Mouse (Mus musculus): ENCODE measurements around the gene Hipk2. TPM values are rescaled to one million over a fixed set of nuclear protein-coding genes. Genes with fewer than 3 reads are reported as not detected.

The Hipk2 gene
- polyA plus RNA-seq, 1 experiment from 2014 or later: 32.8 TPM

DNA sequence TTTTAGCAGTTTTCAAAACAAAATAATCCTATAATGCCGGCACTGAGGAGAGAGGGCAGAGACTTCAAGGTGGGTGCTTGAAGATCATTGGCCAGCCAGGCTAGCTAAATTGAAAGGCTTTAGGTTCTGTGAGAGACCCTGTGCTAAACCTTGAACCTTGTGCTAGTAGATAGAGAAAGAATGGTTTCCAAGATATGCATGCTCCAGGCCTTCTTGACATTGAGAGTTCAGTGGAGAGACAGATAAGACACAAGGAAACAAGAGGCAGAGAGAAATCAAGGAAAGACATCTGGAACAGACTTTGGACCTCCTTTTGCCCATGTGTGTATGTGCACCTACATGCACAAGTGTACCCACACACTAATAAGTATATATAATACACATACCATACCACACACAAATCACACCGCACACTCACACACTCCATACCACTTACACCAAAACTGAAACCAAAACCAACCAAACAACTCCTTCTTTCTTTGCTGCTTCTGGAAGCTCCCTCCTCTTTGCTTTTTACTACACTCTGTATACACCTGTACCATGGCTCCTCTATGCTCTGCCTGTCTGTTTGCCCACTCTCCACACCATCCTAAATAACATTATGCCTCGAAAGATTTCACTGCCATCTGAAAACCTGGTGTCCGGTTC is 24.6 kb upstream of the Hipk2 start:
- Histone ChIP-seq H3K9ac (no peak overlapping the region), H3K9me3 (no peaks in the 10 kb centered on the region), H3K4me2 (no peak overlapping the region), H3K27ac (replicated peaks) (no peak overlapping the region), H3K4me1 (replicated peaks) (peaks cover 10% of the 10 kb centered on the region), H3K4me3 (no peak overlapping the region), H3K36me3 (no peaks in the 10 kb centered on the region), H3K27me3 (no peaks in the 10 kb centered on the region)
- 91% methylated on average over 4 of the region's 4 CpGs for WGBS
- ATAC-seq (ENCODE audit: low read depth): no peak

GRCm38 (mm10) chr6:38900073-38900472 is 24.1 kb upstream of the Hipk2 start:
- Histone ChIP-seq H3K9ac (no peak overlapping the region), H3K36me3 (no peaks in the 10 kb centered on the region), H3K4me1 (replicated peaks) (peaks cover 10% of the 10 kb centered on the region), H3K4me3 (no peak overlapping the region), H3K27ac (replicated peaks) (no peak overlapping the region), H3K9me3 (no peaks in the 10 kb centered on the region), H3K27me3 (no peaks in the 10 kb centered on the region), H3K4me2 (no peak overlapping the region)
- 92% methylated on average over 4 of the region's 4 CpGs for WGBS
- no peak for ATAC-seq (ENCODE audit: low read depth)

DNA sequence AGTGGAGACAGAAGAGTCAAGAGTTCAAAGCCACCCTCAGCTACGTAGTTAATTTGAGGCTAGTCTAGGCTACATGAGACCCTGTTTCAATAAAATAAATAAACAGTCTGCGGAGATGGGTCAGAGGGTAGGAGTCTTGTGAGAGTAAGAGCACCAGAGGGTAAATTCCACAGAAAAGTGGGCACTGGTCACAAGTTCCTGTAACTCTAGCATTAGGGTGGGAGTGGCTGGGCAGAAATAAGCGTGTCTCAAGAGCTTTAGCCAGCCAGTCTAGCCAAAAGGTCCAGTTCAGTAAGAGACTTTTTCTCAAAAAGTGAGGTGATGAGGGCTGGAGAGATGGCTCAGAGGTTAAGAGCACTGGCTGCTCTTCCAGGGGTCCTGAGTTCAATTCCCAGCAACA is 17.6 kb upstream of the Hipk2 start:
- 89% methylated on average over 3 of the region's 3 CpGs for WGBS
- Histone ChIP-seq H3K9me3 (no peaks in the 10 kb centered on the region), H3K4me3 (no peak overlapping the region), H3K27me3 (no peaks in the 10 kb centered on the region), H3K27ac (replicated peaks) (no peak overlapping the region), H3K36me3 (no peaks in the 10 kb centered on the region), H3K4me1 (replicated peaks) (peaks cover 10% of the 10 kb centered on the region), H3K4me2 (no peak overlapping the region), H3K9ac (no peak overlapping the region)
- ATAC-seq (ENCODE audit: low read depth): no peak

DNA sequence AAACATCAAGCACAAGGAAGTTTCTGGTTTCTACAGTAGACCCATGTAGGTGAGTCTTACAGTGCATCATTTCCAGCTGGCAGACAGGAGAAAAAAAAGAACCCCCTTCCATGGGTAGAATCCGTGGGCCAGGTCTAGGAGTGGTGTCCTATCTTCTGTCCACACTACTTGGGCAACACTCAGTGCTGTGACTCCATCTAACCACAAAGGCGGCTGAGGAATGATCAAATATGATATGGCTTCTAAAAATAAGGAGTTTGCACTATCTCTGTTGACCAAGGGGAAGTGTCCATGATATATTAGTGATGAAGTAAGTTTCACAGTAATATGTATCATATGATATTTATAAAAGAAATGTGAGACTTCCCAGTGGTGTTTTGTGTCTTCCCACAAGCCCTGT is 16.1 kb upstream of the Hipk2 start:
- WGBS: 75% methylated on average over 2 of the region's 2 CpGs
- Histone ChIP-seq H3K9ac (no peak overlapping the region), H3K27ac (replicated peaks) (no peak overlapping the region), H3K36me3 (no peaks in the 10 kb centered on the region), H3K9me3 (no peaks in the 10 kb centered on the region), H3K4me1 (replicated peaks) (peaks cover 4% of the 10 kb centered on the region), H3K27me3 (no peaks in the 10 kb centered on the region), H3K4me3 (no peak overlapping the region), H3K4me2 (no peak overlapping the region)
- no peak for ATAC-seq (ENCODE audit: low read depth)

DNA sequence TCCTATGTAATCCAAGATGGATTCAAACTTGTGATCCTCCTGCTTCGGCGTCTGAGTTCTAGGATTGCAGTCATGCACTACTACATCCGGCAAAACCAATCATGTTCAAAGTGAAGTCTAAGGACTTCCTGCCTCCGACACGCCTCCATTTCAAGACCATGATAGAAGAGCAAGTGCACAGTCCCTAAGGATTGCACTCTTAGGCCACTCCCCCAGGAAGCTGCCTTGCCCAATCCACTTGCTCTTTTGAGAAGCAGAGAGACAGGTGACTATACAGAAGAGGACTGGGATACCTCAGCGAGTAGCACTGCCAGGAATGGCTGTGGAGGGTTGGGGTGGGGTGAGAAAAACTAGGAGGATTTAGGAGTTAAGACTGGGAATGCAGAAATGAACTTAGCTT is 13.2 kb upstream of the Hipk2 start:
- ATAC-seq (ENCODE audit: low read depth): no peak

GRCm38 (mm10) chr6:38887436-38887835 is 11.5 kb upstream of the Hipk2 start:
- Histone ChIP-seq H3K9me3 (no peaks in the 10 kb centered on the region), H3K4me1 (replicated peaks) (no peaks in the 10 kb centered on the region), H3K27me3 (0 out of 2 replicates have a peak, but pooled peaks cover 3% of the 10 kb centered on the region), H3K27ac (replicated peaks) (no peak overlapping the region), H3K36me3 (no peaks in the 10 kb centered on the region), H3K4me3 (no peak overlapping the region), H3K9ac (no peak overlapping the region), H3K4me2 (no peak overlapping the region)
- WGBS: 87% methylated on average over 4 of the region's 4 CpGs
- no peak for ATAC-seq (ENCODE audit: low read depth)

More for the DNA sequence above, 13.2 kb upstream of the Hipk2 start:
- H3K27me3 ChIP-seq: no peaks in the 10 kb centered on the region
- no peak overlapping the region for H3K27ac ChIP-seq (replicated peaks)
- no peak overlapping the region for H3K4me2 ChIP-seq
- no peak overlapping the region for H3K9ac ChIP-seq
- H3K9me3 ChIP-seq: no peaks in the 10 kb centered on the region
- no peaks in the 10 kb centered on the region for H3K36me3 ChIP-seq
- WGBS: 80% methylated on average over 6 of the region's 6 CpGs
- no peak overlapping the region for H3K4me3 ChIP-seq
- no peaks in the 10 kb centered on the region for H3K4me1 ChIP-seq (replicated peaks)

- Histone ChIP-seq H3K4me1 (replicated peaks) (no peaks in the 10 kb centered on the region), H3K4me3 (no peak overlapping the region), H3K27ac (replicated peaks) (no peak overlapping the region), H3K9me3 (no peaks in the 10 kb centered on the region), H3K9ac (no peak overlapping the region), H3K36me3 (no peaks in the 10 kb centered on the region), H3K27me3 (0 out of 2 replicates have a peak, but pooled peaks cover 3% of the 10 kb centered on the region), H3K4me2 (no peak overlapping the region)
- WGBS: 74% methylated on average over 1 of the region's 1 CpGs
- no peak for ATAC-seq (ENCODE audit: low read depth)
Measured at GRCm38 (mm10) chr6:38885132-38885531, 9.2 kb upstream of the Hipk2 start.

DNA sequence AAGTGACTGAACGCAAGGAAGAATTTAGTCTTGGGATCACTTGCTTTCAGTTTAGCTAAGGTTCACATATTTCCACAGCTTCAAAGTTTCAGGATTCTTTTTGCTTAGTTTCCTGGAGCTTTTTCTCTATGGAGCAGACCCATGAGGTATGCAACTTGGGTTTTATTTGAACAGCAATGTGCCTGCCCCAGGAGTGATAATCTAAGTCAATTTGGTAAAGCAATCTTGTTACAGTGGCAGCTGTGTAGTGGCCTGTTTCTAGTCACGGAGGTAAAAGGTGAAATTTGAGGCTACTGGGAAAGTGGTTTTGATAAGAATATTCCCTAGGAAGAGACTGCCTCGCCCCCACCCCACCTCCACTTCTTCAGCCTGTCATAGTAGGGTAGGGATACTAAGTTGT is 8.5 kb upstream of the Hipk2 start:
- H3K36me3 ChIP-seq: no peaks in the 10 kb centered on the region
- H3K9ac ChIP-seq: no peak overlapping the region
- 85% methylated on average over 3 of the region's 3 CpGs for WGBS
- H3K4me1 ChIP-seq (replicated peaks): no peaks in the 10 kb centered on the region
- no peak overlapping the region for H3K4me2 ChIP-seq
- H3K27me3 ChIP-seq: 0 out of 2 replicates have a peak, but pooled peaks cover 3% of the 10 kb centered on the region
- ATAC-seq (ENCODE audit: low read depth): no peak
- H3K27ac ChIP-seq (replicated peaks): no peak overlapping the region
- no peaks in the 10 kb centered on the region for H3K9me3 ChIP-seq
- H3K4me3 ChIP-seq: no peak overlapping the region

DNA sequence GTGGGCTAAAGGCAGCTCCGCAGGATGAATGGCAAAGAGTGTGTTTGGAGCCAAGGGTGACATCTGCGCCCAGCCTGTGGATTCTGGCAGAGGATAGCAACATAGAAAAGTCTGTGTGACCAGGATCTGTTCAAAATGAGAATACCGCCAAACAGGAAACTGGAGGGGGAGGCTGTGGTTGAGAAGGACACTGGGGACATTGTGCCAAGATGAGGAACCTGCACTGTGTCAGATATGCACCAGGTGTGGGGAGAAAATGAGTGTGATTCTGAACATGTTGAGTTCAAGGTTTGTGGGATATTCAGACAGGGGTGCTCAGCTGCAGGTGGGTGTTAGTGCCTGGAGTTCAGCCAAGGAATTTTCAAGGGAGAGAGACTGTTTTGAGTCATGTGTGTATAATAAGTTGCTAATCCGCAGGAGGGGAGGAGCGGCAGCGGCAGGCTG is 6.8 kb upstream of the Hipk2 start:
- Histone ChIP-seq H3K27ac (replicated peaks) (no peak overlapping the region), H3K36me3 (no peaks in the 10 kb centered on the region), H3K4me2 (no peak overlapping the region), H3K4me1 (replicated peaks) (no peaks in the 10 kb centered on the region), H3K4me3 (no peak overlapping the region), H3K9me3 (no peaks in the 10 kb centered on the region), H3K27me3 (0 out of 2 replicates have a peak, but pooled peaks cover 13% of the 10 kb centered on the region), H3K9ac (no peak overlapping the region)
- no peak for ATAC-seq (ENCODE audit: low read depth)
- WGBS: 66% methylated on average over 6 of the region's 6 CpGs

GRCm38 (mm10) chr6:38881975-38882374 is 6.0 kb upstream of the Hipk2 start:
- Histone ChIP-seq H3K9me3 (no peaks in the 10 kb centered on the region), H3K9ac (no peak overlapping the region), H3K27me3 (0 out of 2 replicates have a peak, but pooled peaks cover 16% of the 10 kb centered on the region), H3K36me3 (no peaks in the 10 kb centered on the region), H3K4me1 (replicated peaks) (peaks cover 7% of the 10 kb centered on the region), H3K4me3 (no peak overlapping the region), H3K4me2 (no peak overlapping the region), H3K27ac (replicated peaks) (no peak overlapping the region)
- WGBS: 75% methylated on average over 6 of the region's 6 CpGs
- ATAC-seq (ENCODE audit: low read depth): no peak

DNA sequence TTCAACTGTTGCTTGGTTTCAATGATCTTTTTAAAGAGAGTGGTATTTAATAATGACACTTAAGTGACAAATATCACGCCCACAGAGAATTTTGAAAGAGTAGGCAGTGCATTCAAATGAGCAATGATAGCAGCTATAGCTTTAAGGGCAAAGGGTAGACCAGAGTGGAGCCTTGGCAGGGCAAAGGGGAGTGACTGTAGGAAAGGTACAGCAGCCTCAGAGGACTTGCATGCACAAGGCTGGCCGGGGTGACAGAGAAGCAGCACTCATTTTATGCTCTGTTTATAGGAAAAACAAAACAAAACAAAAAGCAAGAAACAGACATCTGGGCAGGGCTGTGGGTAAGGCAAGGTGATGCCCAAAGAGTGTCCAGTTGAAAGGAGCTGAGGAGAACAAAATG is 5.5 kb upstream of the Hipk2 start:
- peaks cover 10% of the 10 kb centered on the region for H3K4me1 ChIP-seq (replicated peaks)
- H3K4me2 ChIP-seq: no peak overlapping the region
- no peak for ATAC-seq (ENCODE audit: low read depth)
- H3K4me3 ChIP-seq: no peak overlapping the region
- no peak overlapping the region for H3K9ac ChIP-seq
- no peaks in the 10 kb centered on the region for H3K9me3 ChIP-seq
- no peaks in the 10 kb centered on the region for H3K36me3 ChIP-seq
- H3K27ac ChIP-seq (replicated peaks): no peak overlapping the region
- H3K27me3 ChIP-seq: 0 out of 2 replicates have a peak, but pooled peaks cover 16% of the 10 kb centered on the region
- 67% methylated on average over 2 of the region's 2 CpGs for WGBS

DNA sequence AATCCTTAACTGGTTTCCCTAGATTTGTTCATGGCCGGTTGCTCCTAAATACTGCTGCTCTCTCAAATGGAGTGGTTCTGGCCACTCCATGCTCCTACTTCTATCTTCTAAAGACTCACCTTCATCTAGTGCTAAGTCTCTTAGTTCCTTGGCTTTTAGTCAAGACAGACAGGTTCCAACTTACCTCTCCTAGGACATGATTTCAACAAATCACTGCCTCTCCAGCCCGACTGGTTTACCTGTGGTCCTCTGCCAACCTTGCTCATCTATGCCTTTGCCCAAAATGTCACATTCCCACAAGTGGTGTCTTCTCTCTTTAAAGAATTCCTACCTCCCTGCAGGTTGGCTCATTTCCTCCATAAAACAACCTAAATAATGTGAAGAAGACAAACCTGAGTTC is 1.7 kb upstream of the Hipk2 start:
- H3K9me3 ChIP-seq: no peaks in the 10 kb centered on the region
- no peak overlapping the region for H3K27ac ChIP-seq (replicated peaks)
- H3K4me1 ChIP-seq (replicated peaks): peaks cover 22% of the 10 kb centered on the region
- 87% methylated on average over 2 of the region's 2 CpGs for WGBS
- no peaks in the 10 kb centered on the region for H3K36me3 ChIP-seq
- no peak overlapping the region for H3K4me3 ChIP-seq
- 0 out of 2 replicates have a peak, but pooled peaks cover 12% of the 10 kb centered on the region for H3K27me3 ChIP-seq
- H3K4me2 ChIP-seq: no peak overlapping the region
- no peak overlapping the region for H3K9ac ChIP-seq
- ATAC-seq (ENCODE audit: low read depth): no peak
